Mouse (Mus musculus) thymus, postnatal 36 days (tissue): ENCODE data around the gene Olfr1118.
"Not testable (repeated sequence)": the region's sequence is repeated elsewhere in the genome, so short reads cannot be mapped to it uniquely, and the experiment has no call there.

Experiments used
- DNase-seq, 2 experiments: peaks; one replicate each; pipeline ENCODE4 v3.0.0; 2022; ENCODE audit warnings: mixed read lengths in 2 of 2

The Olfr1118 gene

GRCm38 (mm10) chr2:87307281-87307680, at the start of gene Olfr1118:
Gene Olfr1118 (plus strand): TSS chr2:87307581.
- no peak for DNase-seq

GRCm38 (mm10) chr2:87267234-87267633, 40.1 kb upstream of the Olfr1118 start, which contains the start of gene Olfr1116:
Gene Olfr1116 (plus strand): TSS chr2:87267534.
- DNase-seq = no peak

GRCm38 (mm10) chr2:87293977-87294376, 13.4 kb upstream of the Olfr1118 start:
- not testable (repeated sequence) for DNase-seq

- DNase-seq = no peak
Measured at GRCm38 (mm10) chr2:87354515-87354914, 47.1 kb downstream of the Olfr1118 start, which contains the start of gene Olfr1120. Gene Olfr1120 (plus strand): TSS chr2:87354815.

GRCm38 (mm10) chr2:87360121-87360520, 52.7 kb downstream of the Olfr1118 start:
- not testable (repeated sequence) for DNase-seq
